Mouse (Mus musculus) embryonic facial prominence, embryonic 12.5 days (tissue): Measurements from ENCODE around the gene Acacb. TPM values are rescaled to one million over a fixed set of nuclear protein-coding genes. Genes with fewer than 3 reads are reported as not detected.

Experiments used
- ATAC-seq: fragments of 200-750 bp; cut with Nextera tagmentation; 2 replicates; pipeline ENCODE4 v1.8.0; 2017; ENCODE audit not compliant: insufficient number of reproducible peaks, insufficient read depth, low FRiP score, low TSS enrichment
- H3K27ac ChIP-seq: fragments of 300-500 bp; sonication (generic); 2 replicates; pipeline ENCODE4 v1.5.1; 2016; ENCODE audit warnings: mild to moderate bottlenecking
- H3K27me3 ChIP-seq: fragments of 300-500 bp; sonication (generic); 2 replicates; pipeline ENCODE4 v1.6.1; 2016; ENCODE audit warnings: mild to moderate bottlenecking, moderate library complexity
- H3K36me3 ChIP-seq: fragments of 300-500 bp; sonication (generic); 2 replicates; pipeline ENCODE4 v1.6.1; 2016; ENCODE audit warnings: mild to moderate bottlenecking
- H3K4me1 ChIP-seq: fragments of 300-500 bp; sonication (generic); 2 replicates; pipeline ENCODE4 v1.6.1; 2016
- H3K4me2 ChIP-seq: fragments of 300-500 bp; sonication (generic); replicated peaks from 2 replicates; pipeline ENCODE4 v1.6.1; 2016; ENCODE audit warnings: mild to moderate bottlenecking, moderate library complexity
- H3K4me3 ChIP-seq: fragments of 300-500 bp; sonication (generic); 2 replicates; pipeline ENCODE4 v1.5.1; 2016; ENCODE audit warnings: mild to moderate bottlenecking
- H3K9ac ChIP-seq: fragments of 300-500 bp; sonication (generic); 2 replicates; pipeline ENCODE4 v1.6.1; 2016; ENCODE audit warnings: mild to moderate bottlenecking, moderate library complexity
- H3K9me3 ChIP-seq: fragments of 300-500 bp; sonication (generic); 2 replicates; pipeline ENCODE4 v1.6.1; 2016; ENCODE audit warnings: mild to moderate bottlenecking, moderate library complexity
- WGBS: fragments of 180-500 bp; shearing (Covaris S2); methylation state at CpG from one replicate; pipeline ENCODE4 v1.1.7; 2016; 5-methylcytosine and 5-hydroxymethylcytosine counted together
- polyA plus RNA-seq: library from polyadenylated mRNA; unstranded; fragments of >200 nt; fragmentation: Nextera tagmentation; extraction: Ambion mirVana; gene quantifications from 2 replicates; pipeline ENCODE4 v1.2.1, GENCODE M21; 2016

The Acacb gene
- polyA plus RNA-seq, 1 experiment from 2014 or later = 6.3 TPM

DNA sequence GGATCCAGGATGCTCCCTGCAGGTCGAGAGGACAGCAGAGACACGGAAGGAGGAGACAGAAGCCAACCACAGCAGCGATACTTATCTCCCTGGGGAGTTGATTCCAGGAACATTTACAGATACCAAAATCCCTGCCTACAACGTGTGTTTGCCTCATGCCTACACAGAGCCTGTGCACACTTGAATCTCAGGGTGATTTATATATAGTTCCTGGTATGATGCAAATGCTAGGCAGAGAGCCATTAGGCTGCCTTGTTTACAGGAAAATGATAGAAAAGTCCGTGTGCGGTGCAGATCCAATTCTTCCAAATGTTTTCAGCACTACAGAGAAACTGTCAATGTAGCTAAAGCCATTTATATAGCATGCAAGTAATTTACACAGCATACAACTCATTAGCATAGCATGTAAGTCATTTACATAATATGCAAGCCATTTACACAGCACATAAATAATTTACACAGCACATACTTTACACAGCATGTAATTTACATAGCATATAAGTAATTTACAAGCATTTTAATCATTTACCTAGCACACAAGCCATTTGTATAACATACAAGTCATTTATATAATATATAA, 16.9 kb downstream of the Acacb start:
- H3K27ac ChIP-seq = no peak overlapping the region
- no peak overlapping the region for H3K9ac ChIP-seq
- H3K4me2 ChIP-seq = no peak overlapping the region
- no peak for ATAC-seq
- no peaks in the 10 kb centered on the region for H3K4me1 ChIP-seq
- no peaks in the 10 kb centered on the region for H3K36me3 ChIP-seq
- no peaks in the 10 kb centered on the region for H3K9me3 ChIP-seq
- WGBS = 73% methylated on average over 6 of the region's 6 CpGs
- H3K4me3 ChIP-seq = no peak overlapping the region
- no peaks in the 10 kb centered on the region for H3K27me3 ChIP-seq

GRCm38 (mm10) chr5:114170345-114170744, 24.0 kb downstream of the Acacb start:
- Histone ChIP-seq H3K27me3 (peaks cover 4% of the 10 kb centered on the region; the same call in 1 of the 2 replicates), H3K4me2 (no peak overlapping the region), H3K4me3 (no peak overlapping the region), H3K36me3 (no peaks in the 10 kb centered on the region), H3K9ac (no peak overlapping the region), H3K4me1 (peaks cover 4% of the 10 kb centered on the region; the same call in 1 of the 2 replicates), H3K27ac (no peak overlapping the region), H3K9me3 (no peaks in the 10 kb centered on the region)
- ATAC-seq = no peak
- 86% methylated on average over 7 of the region's 7 CpGs for WGBS

GRCm38 (mm10) chr5:114172936-114173335, 26.6 kb downstream of the Acacb start:
- no peak for ATAC-seq
- WGBS = 84% methylated on average over 3 of the region's 3 CpGs
- Histone ChIP-seq H3K27me3 (peaks cover 4% of the 10 kb centered on the region; the same call in 1 of the 2 replicates), H3K9me3 (no peaks in the 10 kb centered on the region), H3K27ac (no peak overlapping the region), H3K36me3 (no peaks in the 10 kb centered on the region), H3K4me1 (peaks cover 13% of the 10 kb centered on the region; the same call in 1 of the 2 replicates), H3K4me2 (no peak overlapping the region), H3K9ac (no peak overlapping the region), H3K4me3 (no peak overlapping the region)

- Histone ChIP-seq H3K9me3 (no peaks in the 10 kb centered on the region), H3K27ac (no peak overlapping the region), H3K4me2 (no peak overlapping the region), H3K36me3 (no peaks in the 10 kb centered on the region), H3K4me3 (no peak overlapping the region), H3K9ac (no peak overlapping the region), H3K4me1 (peaks cover 13% of the 10 kb centered on the region; the same call in 1 of the 2 replicates), H3K27me3 (peaks cover 4% of the 10 kb centered on the region; the same call in 1 of the 2 replicates)
- 72% methylated on average over 7 of the region's 7 CpGs for WGBS
- no peak for ATAC-seq
Measured at GRCm38 (mm10) chr5:114173458-114173857, 27.1 kb downstream of the Acacb start.

- WGBS = 31% methylated on average over 16 of the region's 16 CpGs
Measured at GRCm38 (mm10) chr5:114173877-114174581, 27.7 kb downstream of the Acacb start.

DNA sequence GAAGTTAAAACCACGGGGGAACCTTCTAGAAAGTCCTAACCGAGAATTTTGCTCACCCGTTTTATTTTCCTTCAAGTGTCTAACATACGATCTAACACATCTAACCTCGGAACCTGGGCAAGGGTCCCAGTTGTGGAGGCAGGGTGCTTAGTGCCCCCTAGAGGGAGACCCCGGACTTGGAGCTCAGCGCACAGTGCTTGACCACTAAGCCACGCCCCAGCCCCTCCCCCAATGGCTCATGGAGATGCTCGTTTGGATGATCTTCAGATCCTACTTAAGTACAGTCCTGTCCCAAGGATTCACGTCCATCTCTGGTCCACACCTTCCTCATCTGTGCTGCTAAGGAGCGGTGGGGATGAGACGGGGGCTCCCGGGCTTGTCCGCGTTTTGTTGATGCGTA, 28.3 kb downstream of the Acacb start:
- WGBS = 15% methylated on average over 16 of the region's 16 CpGs
- H3K9me3 ChIP-seq = no peaks in the 10 kb centered on the region
- peak overlapping the region; percentile 24 for H3K4me2 ChIP-seq
- no peak overlapping the region for H3K9ac ChIP-seq
- no peak overlapping the region for H3K27ac ChIP-seq
- peaks cover 13% of the 10 kb centered on the region; the same call in 1 of the 2 replicates for H3K4me1 ChIP-seq
- H3K27me3 ChIP-seq = peaks cover 4% of the 10 kb centered on the region; the same call in 1 of the 2 replicates
- no peak for ATAC-seq
- no peak overlapping the region for H3K4me3 ChIP-seq
- H3K36me3 ChIP-seq = no peaks in the 10 kb centered on the region

More at GRCm38 (mm10) chr5:114173877-114174581, 27.7 kb downstream of the Acacb start:
- no peak overlapping the region for H3K9ac ChIP-seq
- peaks cover 13% of the 10 kb centered on the region; the same call in 1 of the 2 replicates for H3K4me1 ChIP-seq
- H3K9me3 ChIP-seq = no peaks in the 10 kb centered on the region
- H3K36me3 ChIP-seq = no peaks in the 10 kb centered on the region
- no peak overlapping the region for H3K4me3 ChIP-seq
- peaks cover 4% of the 10 kb centered on the region; the same call in 1 of the 2 replicates for H3K27me3 ChIP-seq
- no peak for ATAC-seq
- H3K4me2 ChIP-seq = peak overlapping the region; percentile 24
- H3K27ac ChIP-seq = no peak overlapping the region

- Histone ChIP-seq H3K27ac (no peak overlapping the region), H3K27me3 (peaks cover 4% of the 10 kb centered on the region; the same call in 1 of the 2 replicates), H3K9me3 (no peaks in the 10 kb centered on the region), H3K9ac (peak overlapping the region; percentile 53), H3K4me1 (peaks cover 13% of the 10 kb centered on the region; the same call in 1 of the 2 replicates), H3K4me2 (peak overlapping the region; percentile 82), H3K4me3 (peak overlapping the region; percentile 47), H3K36me3 (no peaks in the 10 kb centered on the region)
- peak; percentile 86 for ATAC-seq
- WGBS = under 1% methylated on average over 26 of the region's 26 CpGs
Measured at GRCm38 (mm10) chr5:114175596-114176171, 29.3 kb downstream of the Acacb start.

DNA sequence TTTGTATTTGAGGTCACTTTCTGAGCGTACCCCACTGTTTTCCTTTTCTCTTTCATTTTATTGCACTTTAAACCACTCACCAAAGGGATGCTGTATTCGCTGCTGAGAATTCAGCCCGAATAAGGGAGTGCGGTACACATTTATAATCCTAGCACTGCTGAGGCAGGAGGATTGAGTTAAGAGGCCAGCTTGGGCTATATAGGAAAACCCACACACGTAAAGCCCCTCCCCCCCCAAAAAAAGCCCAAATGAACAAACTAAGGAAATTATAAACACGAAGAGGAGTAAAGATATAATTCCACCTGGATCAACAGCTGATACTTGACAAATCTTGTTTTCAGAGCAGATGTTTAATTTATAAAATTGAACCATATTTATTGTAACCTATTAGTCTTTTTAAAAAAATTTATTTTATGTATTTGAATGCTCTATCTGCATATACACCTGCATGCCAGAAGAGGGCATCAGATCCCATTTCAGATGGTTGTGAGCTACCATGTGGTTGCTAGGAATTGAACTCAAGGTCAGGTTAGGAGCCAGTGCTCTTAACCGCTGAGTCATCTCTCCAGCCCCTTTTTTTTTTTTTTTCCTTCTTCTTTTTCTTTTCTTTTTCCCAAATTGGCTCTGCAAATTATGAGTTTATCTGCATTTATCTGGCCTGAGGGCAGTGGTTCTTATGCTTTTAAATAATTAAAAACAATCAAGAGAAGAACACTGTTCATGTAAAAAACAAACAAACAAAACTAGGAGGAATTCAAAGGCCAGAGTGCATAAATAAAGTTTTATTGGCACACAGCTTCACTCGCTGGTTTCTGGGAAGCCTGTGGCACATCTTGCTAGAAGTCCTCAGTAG, 30.4 kb downstream of the Acacb start:
- WGBS = 56% methylated on average over 8 of the region's 8 CpGs
- Histone ChIP-seq H3K4me1 (peaks cover 13% of the 10 kb centered on the region; the same call in 1 of the 2 replicates), H3K9ac (peak overlapping the region; percentile 53; the same call in 1 of the 2 replicates), H3K27me3 (peaks cover 4% of the 10 kb centered on the region; the same call in 1 of the 2 replicates), H3K4me2 (peak overlapping the region; percentile 82), H3K4me3 (peak overlapping the region; percentile 47), H3K9me3 (no peaks in the 10 kb centered on the region), H3K27ac (no peak overlapping the region), H3K36me3 (no peaks in the 10 kb centered on the region)
- ATAC-seq = no peak

GRCm38 (mm10) chr5:114177966-114178719, 31.8 kb downstream of the Acacb start:
- Histone ChIP-seq H3K4me2 (no peak overlapping the region), H3K4me3 (no peak overlapping the region), H3K27me3 (peaks cover 4% of the 10 kb centered on the region; the same call in 1 of the 2 replicates), H3K36me3 (no peaks in the 10 kb centered on the region), H3K9me3 (no peaks in the 10 kb centered on the region), H3K4me1 (peaks cover 13% of the 10 kb centered on the region; the same call in 1 of the 2 replicates), H3K27ac (no peak overlapping the region), H3K9ac (no peak overlapping the region)
- WGBS = 81% methylated on average over 4 of the region's 4 CpGs
- no peak for ATAC-seq

GRCm38 (mm10) chr5:114179541-114179940, 33.2 kb downstream of the Acacb start:
- H3K27ac ChIP-seq = no peak overlapping the region
- ATAC-seq = no peak
- H3K27me3 ChIP-seq = peaks cover 3% of the 10 kb centered on the region; the same call in 1 of the 2 replicates
- H3K4me1 ChIP-seq = peaks cover 11% of the 10 kb centered on the region; the same call in 1 of the 2 replicates
- H3K4me2 ChIP-seq = no peak overlapping the region
- H3K9ac ChIP-seq = no peak overlapping the region
- 83% methylated on average over 11 of the region's 11 CpGs for WGBS
- no peaks in the 10 kb centered on the region for H3K36me3 ChIP-seq
- no peaks in the 10 kb centered on the region for H3K9me3 ChIP-seq
- no peak overlapping the region for H3K4me3 ChIP-seq
